Mouse (Mus musculus) natural killer cell, adult 2 months (primary cell): ENCODE data around the gene Mgp.
"Not testable (repeated sequence)": the region's sequence is repeated elsewhere in the genome, so short reads cannot be mapped to it uniquely, and the experiment has no call there.

Experiments used
- DNase-seq, 2 experiments: peaks; one replicate each; pipeline ENCODE4 v3.0.0; 2022; ENCODE audit warnings: low spot score in 2 of 2

Mgp gene

DNA sequence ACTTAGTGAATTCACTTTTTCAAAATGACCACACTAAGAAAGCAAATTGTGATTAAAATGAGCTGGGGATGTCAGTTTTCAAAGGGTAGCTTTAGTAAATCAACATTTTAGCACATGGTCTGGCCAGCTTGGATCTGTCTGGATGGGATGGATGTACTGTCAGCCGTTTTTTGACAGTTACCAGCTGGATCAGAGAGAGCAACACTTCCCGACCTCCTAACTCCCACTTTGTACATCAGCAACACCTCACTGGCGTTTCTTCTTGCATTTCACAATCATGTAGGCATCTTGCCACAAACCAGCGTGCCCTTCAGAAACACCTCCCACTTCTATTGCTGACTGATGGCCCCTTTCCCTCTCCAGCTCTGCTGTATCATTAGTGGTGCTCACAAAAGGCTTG lies 22.6 kb upstream of the Mgp start:
- DNase-seq: no peak

DNA sequence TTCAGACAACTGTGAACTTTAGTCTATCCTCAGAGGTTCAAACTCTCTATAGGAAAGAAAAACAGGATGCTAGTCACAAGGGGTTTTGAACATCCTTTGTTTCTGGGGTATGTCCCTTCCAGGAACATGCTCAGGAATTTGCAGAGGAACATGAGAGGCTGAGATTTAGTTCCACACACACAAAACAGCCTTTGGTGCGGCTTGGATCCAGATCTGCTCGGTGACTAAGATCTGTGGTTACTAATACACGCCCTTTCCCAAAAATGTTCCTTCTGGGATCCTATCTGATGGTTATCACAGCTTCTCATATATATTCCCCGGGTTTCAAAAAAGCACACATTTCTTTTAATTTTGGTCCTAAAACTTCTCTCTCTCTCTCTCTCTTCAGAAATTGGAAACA lies 22.2 kb upstream of the Mgp start:
- no peak for DNase-seq

GRCm38 (mm10) chr6:136894532-136895339 lies 19.1 kb upstream of the Mgp start:
- DNase-seq: no peak

DNA sequence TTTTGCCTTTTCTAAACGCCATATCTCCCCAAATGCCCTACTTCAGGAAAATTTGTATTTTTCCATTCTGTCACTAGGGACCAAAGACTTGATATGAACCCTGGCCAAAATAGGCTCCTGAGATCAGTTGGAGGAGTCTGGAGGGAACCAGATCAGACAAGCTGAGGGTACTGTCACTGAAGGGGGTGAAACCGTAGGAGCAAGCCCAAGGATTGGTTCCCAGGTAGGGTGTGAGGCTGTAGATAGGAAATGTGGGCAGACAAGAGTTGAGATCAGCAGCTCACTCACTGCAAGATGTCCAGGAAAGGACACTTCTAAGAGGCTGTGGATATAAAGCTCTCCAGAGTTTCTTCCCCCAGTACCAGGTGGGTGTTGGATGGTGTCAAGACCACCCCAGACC lies 16.4 kb upstream of the Mgp start:
- DNase-seq: no peak

DNA sequence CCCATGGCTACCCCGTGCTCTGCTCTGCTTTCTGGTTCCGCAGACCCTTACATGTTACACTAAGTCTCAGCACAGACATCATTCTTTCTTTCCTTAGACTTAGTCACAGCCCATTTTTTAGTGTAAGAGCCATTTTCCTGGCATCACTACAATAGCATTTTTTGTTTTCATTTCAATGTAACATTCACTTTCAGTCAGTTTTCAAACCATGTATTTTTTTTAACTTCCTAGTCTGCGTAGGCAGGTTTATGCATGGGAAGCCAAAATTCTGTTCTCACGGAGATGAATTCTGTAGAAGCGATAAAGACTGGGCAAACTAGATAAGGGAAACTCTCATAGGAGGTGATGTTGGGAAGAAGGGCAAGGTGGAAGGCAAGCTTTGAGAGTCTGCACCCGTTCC lies 13.9 kb upstream of the Mgp start:
- DNase-seq: no peak

GRCm38 (mm10) chr6:136889067-136889466 lies 13.4 kb upstream of the Mgp start:
- DNase-seq: no peak

- no peak for DNase-seq
Observed at GRCm38 (mm10) chr6:136887854-136888253, 12.2 kb upstream of the Mgp start.

- DNase-seq: not testable (repeated sequence)
Observed at GRCm38 (mm10) chr6:136884766-136885165, 9.1 kb upstream of the Mgp start.

DNA sequence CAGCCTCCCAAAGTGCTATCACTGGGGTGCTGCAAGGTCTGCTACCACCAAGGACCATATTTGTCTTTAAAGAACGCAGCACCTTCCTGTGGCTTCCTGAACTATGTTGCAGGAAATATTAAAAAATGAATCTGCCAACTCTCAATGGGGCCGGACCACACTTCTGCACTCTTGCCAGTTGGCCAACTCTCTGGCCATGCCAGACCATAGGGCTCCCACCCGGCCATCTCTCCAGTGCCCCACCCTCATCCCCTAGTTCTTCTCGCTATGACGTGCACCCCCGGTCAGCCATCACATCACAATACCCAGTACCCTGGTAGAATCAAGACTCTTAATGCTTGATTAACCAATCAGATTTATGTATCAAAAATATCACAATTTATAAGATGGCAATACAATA lies 8.3 kb upstream of the Mgp start:
- no peak for DNase-seq

DNA sequence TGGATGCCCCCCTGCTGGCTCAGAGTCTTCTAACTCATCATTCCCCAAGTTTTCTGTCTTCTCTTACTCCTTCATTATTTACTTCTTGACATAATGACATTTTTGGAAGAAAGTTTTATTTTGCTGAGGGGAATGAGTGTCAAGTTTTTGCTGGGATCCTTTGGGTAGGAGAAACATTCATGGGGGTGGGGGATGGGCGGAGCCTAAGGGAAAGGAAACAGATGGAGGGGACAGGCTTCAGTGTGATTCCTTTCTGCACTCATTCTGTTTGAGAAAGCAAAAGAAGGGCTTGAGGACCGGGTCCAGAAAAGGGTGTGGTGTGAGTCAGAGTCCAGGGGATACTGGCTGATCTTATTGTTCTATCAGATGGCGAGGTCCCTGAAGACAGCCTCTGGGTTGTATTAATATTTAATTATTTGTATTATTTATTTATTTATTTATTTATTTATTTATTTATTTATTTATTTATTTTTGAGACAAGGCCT lies 7.8 kb upstream of the Mgp start:
- DNase-seq: no peak

DNA sequence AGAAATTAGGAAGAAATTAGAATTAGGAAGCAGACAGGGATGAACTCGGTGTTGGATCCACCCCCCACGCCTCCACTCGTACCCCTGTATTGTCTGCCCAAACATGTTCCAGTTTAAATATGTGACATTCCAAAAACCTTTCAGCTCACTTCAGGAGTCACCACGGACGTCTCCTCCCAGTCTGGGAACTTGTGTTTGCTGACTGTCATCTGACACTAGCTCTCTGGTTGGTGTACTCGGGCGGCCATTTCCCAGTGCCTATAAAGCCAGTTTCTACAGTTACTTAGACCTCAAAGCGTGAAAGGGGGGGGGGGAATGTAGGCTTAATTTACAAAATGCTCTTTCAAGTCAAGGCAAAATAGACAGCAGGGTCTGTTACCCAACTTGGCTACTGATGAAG lies 6.1 kb upstream of the Mgp start:
- no peak for DNase-seq

GRCm38 (mm10) chr6:136874599-136874998 lies 1.0 kb downstream of the Mgp start:
- no peak for DNase-seq

GRCm38 (mm10) chr6:136868921-136869320 lies 6.7 kb downstream of the Mgp start:
- no peak for DNase-seq

DNA sequence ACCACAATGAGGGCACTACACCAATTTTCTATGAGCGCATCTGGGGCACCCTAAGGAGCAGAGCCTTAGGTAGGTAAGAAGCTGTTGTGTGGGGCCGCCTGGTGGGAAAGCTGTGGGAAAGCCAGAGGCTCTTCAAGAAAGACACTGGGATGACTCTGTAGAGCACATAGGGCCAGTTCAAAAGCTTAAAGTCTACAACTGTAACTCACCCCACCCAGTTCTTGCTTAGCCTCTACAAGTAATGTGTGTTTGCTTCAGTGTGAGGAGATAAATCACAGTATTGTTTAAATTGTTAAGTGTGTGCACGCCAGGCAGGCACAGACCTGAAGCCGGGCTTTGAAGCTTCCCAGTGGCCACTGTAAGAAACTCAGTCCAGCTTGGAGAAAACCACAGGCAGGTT lies 9.5 kb downstream of the Mgp start:
- no peak for DNase-seq

DNA sequence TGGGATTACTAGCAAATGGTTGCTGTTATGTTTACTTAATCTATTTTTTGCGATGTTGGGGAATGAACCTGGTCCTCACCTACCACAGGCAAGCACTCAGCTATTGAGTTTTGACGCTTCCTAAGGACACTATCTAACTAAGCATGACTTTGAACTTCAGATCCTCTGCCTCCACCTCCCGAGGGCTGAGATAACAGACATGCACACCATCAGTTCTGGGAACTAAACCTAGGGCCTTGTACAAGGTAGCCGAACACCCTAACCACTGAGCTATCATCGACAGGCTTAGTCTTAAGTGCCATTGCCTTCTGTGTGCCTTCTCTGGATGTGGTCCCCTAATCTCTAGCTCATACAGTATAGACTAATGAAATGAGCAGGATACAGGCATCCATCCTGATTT lies 10.3 kb downstream of the Mgp start:
- DNase-seq: no peak

DNA sequence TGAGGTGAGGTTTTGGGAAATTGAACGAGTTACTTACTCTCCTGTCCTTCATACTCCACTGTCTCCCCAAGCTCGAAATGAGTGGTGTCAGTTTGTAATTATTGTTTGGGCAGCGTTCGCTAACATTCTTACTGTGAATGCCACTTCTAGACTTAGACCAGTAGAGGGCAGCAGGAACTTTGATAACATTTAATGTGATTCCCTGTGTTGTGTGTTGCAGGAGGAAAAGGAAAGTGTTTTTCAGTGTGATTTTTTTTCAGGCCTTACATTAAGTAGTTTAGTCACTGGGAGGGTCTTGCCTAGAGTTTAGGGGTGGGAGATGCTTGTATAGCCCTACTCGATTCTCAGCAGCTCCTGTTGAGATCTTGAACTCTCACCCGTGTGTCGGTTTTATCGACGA lies 14.6 kb downstream of the Mgp start:
- peak; percentile 13 to 14 for DNase-seq

DNA sequence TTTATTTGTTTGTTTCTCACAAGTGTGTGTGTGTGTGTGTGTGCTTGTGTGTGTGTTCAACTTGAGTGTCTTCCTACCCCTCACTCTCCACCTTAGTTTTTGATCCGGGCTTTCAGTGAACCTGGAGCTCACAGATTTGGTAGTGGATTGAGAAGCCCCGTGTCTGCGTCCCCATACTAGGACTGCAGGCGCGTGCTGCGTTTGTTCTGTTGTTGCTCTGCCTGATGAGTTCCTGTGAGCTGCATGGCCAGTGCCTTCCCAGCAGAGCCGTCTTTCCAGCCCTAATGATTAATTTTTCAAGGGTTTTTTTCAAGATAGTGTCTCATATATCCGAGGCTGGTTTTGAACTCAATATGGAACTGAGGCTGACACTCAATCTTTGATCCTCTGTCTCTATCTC lies 17.2 kb downstream of the Mgp start:
- no peak for DNase-seq

- no peak for DNase-seq
Observed at GRCm38 (mm10) chr6:136857873-136858260, 17.8 kb downstream of the Mgp start.

- DNase-seq: peak; percentile 13 to 26
Observed at GRCm38 (mm10) chr6:136857186-136857872, 18.3 kb downstream of the Mgp start, which contains the start of gene Art4. Art4 (minus strand) TSS chr6:136857733.

DNA sequence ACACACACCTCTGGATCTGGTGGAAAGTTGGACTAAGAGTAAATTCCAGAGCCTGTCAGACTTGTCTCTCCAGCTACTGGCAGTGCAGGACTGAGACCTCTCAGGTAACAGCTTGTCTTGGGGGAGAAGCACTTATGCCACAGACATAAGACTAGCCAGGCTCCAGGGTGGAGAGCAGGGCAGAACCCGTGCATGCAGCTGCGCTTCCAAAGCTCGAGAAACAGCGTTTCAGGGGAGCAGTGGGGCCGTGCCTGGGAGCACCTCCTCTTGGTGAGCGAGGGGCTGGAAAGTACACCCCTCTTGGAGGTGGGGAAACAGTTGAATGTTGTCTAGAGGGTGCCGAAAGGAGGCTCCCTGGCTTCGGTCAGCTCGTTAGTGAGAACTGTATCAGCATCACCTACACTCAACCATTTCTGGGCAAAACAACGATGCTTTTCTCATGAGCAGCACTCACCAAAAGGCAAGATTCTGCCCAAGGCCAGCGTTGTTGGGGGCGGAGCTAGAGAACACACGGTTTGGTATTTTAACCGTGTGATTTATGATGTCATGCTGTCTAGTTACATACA lies 19.5 kb downstream of the Mgp start:
- peak in 1 of 2 experiments; percentile 25 for DNase-seq

GRCm38 (mm10) chr6:136855183-136855582 lies 20.4 kb downstream of the Mgp start:
- DNase-seq: no peak

DNA sequence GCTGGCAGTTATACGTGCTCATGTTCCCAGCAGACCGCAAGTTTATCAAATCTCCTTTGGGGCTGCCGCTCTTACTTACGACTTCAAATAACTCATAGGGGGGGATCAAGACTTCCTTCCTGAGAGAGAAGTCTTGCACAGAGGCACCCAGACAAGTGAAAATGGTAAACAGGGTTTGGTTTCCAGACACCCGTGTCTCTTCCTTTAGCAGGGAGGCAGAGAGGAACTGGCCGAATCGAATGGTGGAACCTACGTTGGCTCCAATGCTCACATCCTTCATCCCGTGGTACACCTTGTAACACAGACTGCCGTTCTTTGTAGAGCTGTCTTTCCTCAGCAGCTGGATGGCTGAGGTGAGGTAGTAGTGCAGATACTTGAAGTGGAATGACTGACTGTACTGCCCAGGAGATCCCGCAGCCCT lies 21.3 kb downstream of the Mgp start:
- DNase-seq: peak in 1 of 2 experiments; percentile 24

DNA sequence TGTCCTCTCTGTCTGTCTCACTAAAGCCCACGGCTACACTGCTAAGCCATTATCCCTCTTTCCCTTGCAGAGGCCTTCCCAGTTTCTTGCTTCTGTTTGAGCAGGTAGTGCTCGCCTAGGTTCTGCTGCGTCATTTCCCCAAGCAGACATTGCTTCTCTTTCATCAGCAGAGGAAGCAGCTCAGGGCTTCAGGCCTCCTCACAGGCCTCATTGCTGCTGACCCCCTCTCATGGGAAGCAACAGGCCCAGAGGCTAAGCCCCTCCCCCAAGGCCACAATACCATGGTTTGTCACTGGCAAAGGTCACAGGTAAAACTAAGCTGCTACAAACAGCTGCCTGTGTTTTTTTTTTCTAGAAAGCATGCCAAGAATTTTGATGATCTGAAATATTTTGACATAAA lies 22.9 kb downstream of the Mgp start:
- DNase-seq: no peak
